In genomic region chr5:76779094-76779615, GRCm38 (mm10) we compare ENCODE assay signal across 9 mouse cellular contexts.
DNase-seq lines count a peak whose midpoint lies in the region; ATAC-seq lines count a peak whose summit lies in the region.
"Had no signal": no experiment of that assay in that cellular context is flagged by ENCODE, and none has a peak within 500 bp of the region (broad histone marks: within the 10 kb centered on the region; RNA-seq: fewer than 3 reads in every experiment).

No protein-coding gene starts in this region.

- H3K9me3 ChIP-seq in midbrain, embryonic 10.5 days (replicated peaks), result no peaks in the 10 kb centered on the region
- H3K9me3 ChIP-seq in midbrain, embryonic 16.5 days (replicated peaks; ENCODE audit: control insufficient read depth, low read length, poor library complexity, severe bottlenecking), result no peaks in the 10 kb centered on the region
- no peaks in the 10 kb centered on the region for H3K9me3 ChIP-seq in midbrain, embryonic 11.5 days (ENCODE audit: control insufficient read depth, low read length)

- H3K4me2 ChIP-seq in midbrain, embryonic 16.5 days (ENCODE audit: low read length), result no peak overlapping the region
- H3K4me2 ChIP-seq in midbrain, embryonic 11.5 days, result no peak overlapping the region

- WGBS in midbrain, embryonic 10.5 days, result 55% methylated on average over 14 of the region's 14 CpGs
- WGBS in midbrain, embryonic 16.5 days, result 44% methylated on average over 13 of the region's 14 CpGs
- WGBS in midbrain, embryonic 11.5 days, result 58% methylated on average over 14 of the region's 14 CpGs

- no peak for ATAC-seq in midbrain, embryonic 16.5 days
- peak; percentile 83 to 93 for ATAC-seq in hematopoietic stem cell, adult 5-6 weeks (replicated peaks in 1 of 2; ENCODE audit: insufficient read depth in 1 of 2, low FRiP score in 2 of 2, low TSS enrichment in 1 of 2, low read depth in 1 of 2, poor library complexity in 2 of 2, severe bottlenecking in 2 of 2)
- peak; percentile 34; the same call in 1 of the 2 replicates for ATAC-seq in midbrain, embryonic 11.5 days (ENCODE audit: low FRiP score)

- no peak overlapping the region for H3K9ac ChIP-seq in midbrain, embryonic 16.5 days (ENCODE audit: low read depth, low read length)
- H3K9ac ChIP-seq in midbrain, embryonic 11.5 days (ENCODE audit: low read length), result no peak overlapping the region

- H3K27me3 ChIP-seq in midbrain, embryonic 10.5 days (ENCODE audit: low read depth, poor library complexity, severe bottlenecking), result no peaks in the 10 kb centered on the region
- no peaks in the 10 kb centered on the region for H3K27me3 ChIP-seq in midbrain, embryonic 16.5 days (ENCODE audit: control insufficient read depth, insufficient read depth, low read depth, low read length)
- no peaks in the 10 kb centered on the region for H3K27me3 ChIP-seq in midbrain, embryonic 11.5 days (ENCODE audit: control insufficient read depth, insufficient read depth, low read length)

- H3K27ac ChIP-seq in midbrain, embryonic 10.5 days (replicated peaks), result peak overlapping the region; percentile 43; the same call in 1 of the 2 replicates
- H3K27ac ChIP-seq in midbrain, embryonic 16.5 days (ENCODE audit: low read length), result no peak overlapping the region
- 0 out of 2 replicates have a peak overlapping the region, but pooled peaks have one; percentile 14 for H3K27ac ChIP-seq in midbrain, embryonic 11.5 days (ENCODE audit: low read depth, low read length)

- DNase-seq in midbrain, embryonic 10.5 days (ENCODE audit: low spot score), result no peak
- peak; percentile 84 for DNase-seq in midbrain, embryonic 11.5 days (ENCODE audit: low spot score, missing footprints)
- no peak for DNase-seq in right cerebral cortex, postnatal 25 days
- DNase-seq in kidney, adult 8-10 months, result no peak
- DNase-seq in gastrocnemius, postnatal 4 days (ENCODE audit: low spot score in 2 of 2), result no peak
- no peak for DNase-seq in adrenal gland, adult 8-10 months
- DNase-seq: left cerebral cortex, postnatal 4 days had no signal

- H3K36me3 ChIP-seq in midbrain, embryonic 10.5 days, result 0 out of 2 replicates have a peak, but pooled peaks cover 4% of the 10 kb centered on the region
- no peaks in the 10 kb centered on the region for H3K36me3 ChIP-seq in midbrain, embryonic 16.5 days (ENCODE audit: control insufficient read depth, insufficient read depth, low read length)
- H3K36me3 ChIP-seq in midbrain, embryonic 11.5 days (ENCODE audit: control insufficient read depth, insufficient read depth, low read length), result no peaks in the 10 kb centered on the region

- H3K4me3 ChIP-seq in midbrain, embryonic 10.5 days, result no peak overlapping the region
- H3K4me3 ChIP-seq in midbrain, embryonic 16.5 days (ENCODE audit: low read depth, low read length), result no peak overlapping the region
- no peak overlapping the region for H3K4me3 ChIP-seq in midbrain, embryonic 11.5 days (ENCODE audit: low read depth, low read length)

- H3K4me1 ChIP-seq in midbrain, embryonic 10.5 days, result peaks cover 32% of the 10 kb centered on the region
- H3K4me1 ChIP-seq in midbrain, embryonic 16.5 days (ENCODE audit: control insufficient read depth, insufficient read depth, low read length), result peaks cover 19% of the 10 kb centered on the region
- peaks cover 17% of the 10 kb centered on the region for H3K4me1 ChIP-seq in midbrain, embryonic 11.5 days (ENCODE audit: control insufficient read depth, insufficient read depth, low read length)
